Mouse (Mus musculus) megakaryocyte, embryonic 14.5 days (primary cell): Measurements from ENCODE around the gene Hhipl1.

Source experiments
- FLI1 ChIP-seq: IDR thresholded peaks from 2 replicates; pipeline ENCODE4 v1.6.1; 2012; ENCODE audit warnings: low read length, inconsistent platforms, mixed read lengths
- GATA1 ChIP-seq: IDR thresholded peaks from 3 replicates; pipeline ENCODE4 v1.6.1; 2012; ENCODE audit warnings: mixed read lengths, low read length, inconsistent platforms, borderline replicate concordance

- TF ChIP-seq GATA1 (no peak), FLI1 (no peak)
These were observed 43.0 kb downstream of the Hhipl1 start for GRCm38 (mm10) chr12:108349026-108349425.
